In genomic region chr16:20595060-20595673, GRCm38 (mm10) we compare ENCODE assay signal across 1 mouse cellular context.
TF ChIP-seq lines count a peak whose summit lies in the region.

No protein-coding gene starts in this region.

TF ChIP-seq in MEL, 35 proteins besides CTCF, POLR2A, EP300 and RAD21 (continued from another document):
- TF ChIP-seq MAX (IDR thresholded peaks at IDR 0.05; ENCODE audit: low read length) = no peak
- TF ChIP-seq ZC3H11A (IDR thresholded peaks at IDR 0.05; ENCODE audit: low read depth, low read length) = no peak
- peak; percentile 38; the same call in 1 of the 2 replicates for TF ChIP-seq HCFC1 (IDR thresholded peaks at IDR 0.05; ENCODE audit: low read depth, low read length)
- no peak for TF ChIP-seq KAT2A (conservative IDR thresholded peaks at IDR 0.05; ENCODE audit: low read depth, low read length)
- no peak for TF ChIP-seq UBTF (IDR thresholded peaks at IDR 0.05; ENCODE audit: borderline replicate concordance, insufficient read depth, low read depth, low read length)
- TF ChIP-seq CHD1 (IDR thresholded peaks at IDR 0.05; ENCODE audit: low read depth, low read length) = no peak
- peak; percentile 91 for TF ChIP-seq RCOR1 (IDR thresholded peaks at IDR 0.05; ENCODE audit: low read depth, low read length)
- no peak for TF ChIP-seq USF1 (IDR thresholded peaks at IDR 0.05; ENCODE audit: low read depth, low read length)
- no peak for TF ChIP-seq MEF2A (IDR thresholded peaks at IDR 0.05; ENCODE audit: extremely low read depth, insufficient replicate concordance, low read depth, low read length, poor library complexity, severe bottlenecking)
- no peak for TF ChIP-seq ZMIZ1 (IDR thresholded peaks at IDR 0.05; ENCODE audit: low read depth, low read length)
- no peak for TF ChIP-seq POLR2AphosphoS2 (IDR thresholded peaks at IDR 0.05; ENCODE audit: low read length)
- TF ChIP-seq JUND (IDR thresholded peaks at IDR 0.05; ENCODE audit: low read depth, low read length) = no peak
- TF ChIP-seq BHLHE40 (IDR thresholded peaks at IDR 0.05; ENCODE audit: borderline replicate concordance, low read depth, low read length) = 0 out of 2 replicates have a peak, but pooled peaks have one; percentile 31
- peak; percentile 36; the same call in 1 of the 2 replicates for TF ChIP-seq SIN3A (IDR thresholded peaks at IDR 0.05; ENCODE audit: low read length)
- TF ChIP-seq CHD2 (IDR thresholded peaks at IDR 0.05; ENCODE audit: low read length) = no peak
- TF ChIP-seq POLR2AphosphoS5 (IDR thresholded peaks at IDR 0.05; ENCODE audit: borderline replicate concordance, low read depth, low read length) = no peak
- 0 out of 2 replicates have a peak, but pooled peaks have one; percentile 32 for TF ChIP-seq MXI1 (IDR thresholded peaks at IDR 0.05; ENCODE audit: low read depth, low read length)
- TF ChIP-seq SMC3 (IDR thresholded peaks at IDR 0.05; ENCODE audit: low read depth, low read length) = no peak
- 0 out of 2 replicates have a peak, but pooled peaks have one; percentile 13 for TF ChIP-seq ELF1 (IDR thresholded peaks at IDR 0.05; ENCODE audit: low read depth, low read length)
- no peak for TF ChIP-seq ZNF384 (IDR thresholded peaks at IDR 0.05; ENCODE audit: low read depth, low read length)
- no peak for TF ChIP-seq GABPA (IDR thresholded peaks at IDR 0.05; ENCODE audit: low read depth, low read length)
- TF ChIP-seq ZKSCAN1 (IDR thresholded peaks at IDR 0.05; ENCODE audit: low read depth, low read length) = peak; percentile 99
- no peak for TF ChIP-seq NRF1 (IDR thresholded peaks at IDR 0.05; ENCODE audit: insufficient read depth, low read depth, low read length, poor library complexity, severe bottlenecking)
- TF ChIP-seq TBP (IDR thresholded peaks at IDR 0.05; ENCODE audit: low read depth, low read length) = no peak
- TF ChIP-seq USF2 (IDR thresholded peaks at IDR 0.05; ENCODE audit: borderline replicate concordance in 1 of 2, insufficient read depth in 1 of 2, low read depth in 1 of 2, low read length in 2 of 2) = no peak
- no peak for TF ChIP-seq MAFK (IDR thresholded peaks at IDR 0.05; ENCODE audit: borderline replicate concordance, low read depth, low read length)
- TF ChIP-seq TAL1 (IDR thresholded peaks at IDR 0.05; ENCODE audit: low read length) = peak; percentile 90
- TF ChIP-seq NELFE (IDR thresholded peaks at IDR 0.05; ENCODE audit: low read depth, low read length) = no peak
